Mouse (Mus musculus): ENCODE results near the gene Mei1.

Gene Mei1

DNA sequence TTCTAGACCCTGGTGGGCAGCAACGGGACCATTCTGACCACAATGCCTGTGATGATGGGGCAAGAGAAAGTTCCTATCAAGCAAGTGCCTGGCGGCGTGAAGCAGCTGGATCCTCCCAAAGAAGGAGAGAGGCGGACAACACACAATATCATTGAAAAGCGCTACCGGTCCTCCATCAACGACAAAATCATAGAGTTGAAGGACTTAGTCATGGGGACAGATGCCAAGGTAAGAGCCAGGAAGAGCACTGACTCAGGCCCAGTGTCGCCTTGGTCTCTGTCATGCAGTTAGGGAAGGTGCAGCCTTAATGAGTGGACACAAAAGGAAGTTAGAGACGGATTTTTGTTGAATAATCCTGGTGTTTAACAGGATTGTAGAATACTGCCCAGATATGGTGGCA is 105.3 kb downstream of the Mei1 start:
- no peak for DNase-seq (ENCODE audit: low read depth, low spot score)
